Mouse (Mus musculus) cerebellum, postnatal 25 days (tissue): ENCODE results near the gene Kcnn4.

Experiments used
- DNase-seq, 2 experiments: peaks; one replicate each; pipeline ENCODE4 v3.0.0; 2021; ENCODE audit warnings: mixed read lengths in 2 of 2

Kcnn4 gene

GRCm38 (mm10) chr7:24369731-24370541 is at the start of gene Kcnn4:
Kcnn4 (plus strand) TSS chr7:24370263.
- DNase-seq = no peak

GRCm38 (mm10) chr7:24322593-24322992 is 47.5 kb upstream of the Kcnn4 start:
- no peak for DNase-seq

- peak in 1 of 2 experiments; percentile 36 for DNase-seq
Measured at GRCm38 (mm10) chr7:24325197-24325596, 44.9 kb upstream of the Kcnn4 start.

GRCm38 (mm10) chr7:24325675-24326128 is 44.4 kb upstream of the Kcnn4 start:
- DNase-seq = peak in 1 of 2 experiments; percentile 10

- DNase-seq = no peak
Measured at GRCm38 (mm10) chr7:24326273-24327135, 43.6 kb upstream of the Kcnn4 start.

GRCm38 (mm10) chr7:24327281-24327975 is 42.6 kb upstream of the Kcnn4 start:
- DNase-seq = no peak

- DNase-seq = peak; percentile 32 to 56
Measured at GRCm38 (mm10) chr7:24333304-24333986, 36.6 kb upstream of the Kcnn4 start, which contains the start of gene Tescl. Tescl (minus strand) TSS chr7:24333936.

GRCm38 (mm10) chr7:24335699-24336309 is 34.3 kb upstream of the Kcnn4 start:
- DNase-seq = peak; percentile 56 to 86

GRCm38 (mm10) chr7:24338241-24338640 is 31.8 kb upstream of the Kcnn4 start:
- DNase-seq = no peak

- no peak for DNase-seq
Measured at GRCm38 (mm10) chr7:24343701-24344272, 26.3 kb upstream of the Kcnn4 start.

- DNase-seq = no peak
Measured at GRCm38 (mm10) chr7:24346444-24346843, 23.6 kb upstream of the Kcnn4 start.

GRCm38 (mm10) chr7:24348896-24349295 is 21.2 kb upstream of the Kcnn4 start, which contains the start of gene Lypd5:
Lypd5 (plus strand) TSS chr7:24349196.
- DNase-seq = no peak

GRCm38 (mm10) chr7:24355646-24356045 is 14.4 kb upstream of the Kcnn4 start:
- no peak for DNase-seq

GRCm38 (mm10) chr7:24356081-24356480 is 14.0 kb upstream of the Kcnn4 start:
- no peak for DNase-seq

- no peak for DNase-seq
Measured at GRCm38 (mm10) chr7:24357899-24358298, 12.2 kb upstream of the Kcnn4 start.

- DNase-seq = no peak
Measured at GRCm38 (mm10) chr7:24359269-24359668, 10.8 kb upstream of the Kcnn4 start.

- no peak for DNase-seq
Measured at GRCm38 (mm10) chr7:24361001-24361400, 9.1 kb upstream of the Kcnn4 start.

GRCm38 (mm10) chr7:24363228-24363627 is 6.8 kb upstream of the Kcnn4 start:
- DNase-seq = peak in 1 of 2 experiments; percentile 48

- peak; percentile 88 to 92 for DNase-seq
Measured at GRCm38 (mm10) chr7:24364827-24365226, 5.2 kb upstream of the Kcnn4 start.

- DNase-seq = no peak
Measured at GRCm38 (mm10) chr7:24365258-24366014, 4.6 kb upstream of the Kcnn4 start.
